Mouse (Mus musculus) thymus, adult 18-20 months (tissue): Measurements from ENCODE around the gene Acbd3.

ENCODE experiments used
- DNase-seq, 2 experiments: peaks; one replicate each; pipeline ENCODE4 v3.0.0; 2022; ENCODE audit warnings: mixed read lengths in 2 of 2

The Acbd3 gene

DNA sequence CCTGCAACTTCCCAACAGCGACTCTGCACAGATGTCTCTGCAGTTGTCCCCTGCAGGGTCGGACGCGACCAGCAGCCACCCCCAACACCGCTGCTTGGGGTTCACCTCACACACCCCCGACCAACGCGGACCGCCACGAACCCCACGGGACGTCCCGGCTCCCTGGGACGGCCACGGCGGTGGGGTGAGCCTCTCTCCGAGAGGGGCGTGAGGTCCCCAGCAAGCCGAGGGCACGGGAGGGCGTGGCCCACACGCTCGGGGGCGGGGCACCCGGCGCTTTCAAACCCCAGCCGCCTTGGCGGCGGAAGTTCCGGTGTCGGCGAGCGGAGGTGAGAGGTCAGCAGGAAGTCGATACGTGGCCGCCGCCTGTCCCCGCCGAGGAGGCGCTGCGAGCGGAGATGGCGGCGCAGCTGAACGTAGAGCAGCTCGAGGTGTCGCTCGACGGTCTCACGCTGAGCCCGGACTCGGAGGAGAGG is at the start of gene Acbd3:
Gene Acbd3, plus strand, starts transcription at position 340 of the 476 bp plus-strand sequence.
- peak; percentile 93 for DNase-seq

- no peak for DNase-seq
Observed at GRCm38 (mm10) chr1:180691284-180691683, 34.6 kb upstream of the Acbd3 start.

- no peak for DNase-seq
Observed at GRCm38 (mm10) chr1:180696626-180697352, 29.1 kb upstream of the Acbd3 start, which contains the start of gene Mixl1. TSS of gene Mixl1 (minus strand) at chr1:180697034.

DNA sequence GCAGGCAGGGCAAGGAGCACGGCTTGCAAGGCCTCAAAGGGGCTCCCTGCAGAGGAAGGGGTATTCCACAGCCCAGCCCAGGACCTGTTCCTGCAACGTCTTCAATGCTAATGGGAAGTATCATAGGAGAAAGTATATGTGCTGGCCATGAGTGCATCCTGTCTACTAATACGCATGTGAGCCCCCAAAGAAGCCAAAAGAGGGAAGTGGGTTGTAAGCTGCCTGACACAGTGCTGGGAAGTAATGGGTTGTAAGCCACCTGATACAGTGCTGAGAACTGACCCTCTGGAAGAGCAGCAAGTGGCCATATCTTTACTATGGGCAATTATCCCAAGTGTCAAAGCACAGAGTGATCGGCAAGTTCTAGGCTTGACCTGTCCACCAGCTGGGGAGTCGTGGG is 27.8 kb upstream of the Acbd3 start:
- no peak for DNase-seq

DNA sequence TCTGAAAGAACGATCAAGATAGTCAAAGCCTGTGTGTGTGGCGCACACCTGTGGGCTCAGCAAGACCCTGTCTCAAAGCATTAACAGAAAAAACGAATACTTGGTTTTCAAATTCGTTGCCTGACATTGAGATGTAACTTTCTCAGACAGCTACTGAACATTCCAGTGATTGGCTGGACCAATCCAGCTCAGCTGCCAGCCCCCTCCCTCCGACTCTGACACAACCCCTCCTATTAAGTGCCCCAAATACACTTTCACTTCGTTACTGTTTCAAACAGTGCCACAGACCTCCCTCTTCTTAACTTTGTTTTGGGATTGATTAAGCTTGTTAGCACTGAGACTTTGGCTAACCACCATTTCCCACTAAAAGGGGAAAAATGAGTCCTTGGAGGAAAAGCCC is 22.4 kb upstream of the Acbd3 start:
- DNase-seq: no peak

DNA sequence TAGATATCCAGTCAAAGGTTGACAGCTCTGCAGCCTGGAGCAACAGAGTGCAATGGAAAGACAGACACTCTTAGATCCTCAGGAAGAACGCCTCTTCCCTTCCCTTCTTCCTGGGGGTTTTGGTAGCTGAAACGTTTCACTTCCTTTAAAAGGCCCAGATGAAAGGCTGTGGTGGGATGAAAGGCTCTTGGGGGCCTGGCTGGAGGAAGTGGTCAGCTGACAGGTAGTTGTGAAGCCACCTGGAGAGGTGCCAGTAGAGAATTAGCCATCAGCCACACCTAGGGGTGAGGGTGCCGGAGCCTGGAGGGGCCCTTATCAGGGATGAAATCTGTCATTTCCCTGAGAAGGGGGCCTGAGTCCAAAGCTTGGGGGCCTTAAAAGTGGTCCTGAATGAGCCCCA is 18.5 kb upstream of the Acbd3 start:
- no peak for DNase-seq

GRCm38 (mm10) chr1:180707813-180708212 is 18.0 kb upstream of the Acbd3 start:
- no peak for DNase-seq

GRCm38 (mm10) chr1:180708935-180709776 is 16.7 kb upstream of the Acbd3 start:
- DNase-seq: no peak

- DNase-seq: no peak
Observed at GRCm38 (mm10) chr1:180718756-180719155, 7.1 kb upstream of the Acbd3 start.

DNA sequence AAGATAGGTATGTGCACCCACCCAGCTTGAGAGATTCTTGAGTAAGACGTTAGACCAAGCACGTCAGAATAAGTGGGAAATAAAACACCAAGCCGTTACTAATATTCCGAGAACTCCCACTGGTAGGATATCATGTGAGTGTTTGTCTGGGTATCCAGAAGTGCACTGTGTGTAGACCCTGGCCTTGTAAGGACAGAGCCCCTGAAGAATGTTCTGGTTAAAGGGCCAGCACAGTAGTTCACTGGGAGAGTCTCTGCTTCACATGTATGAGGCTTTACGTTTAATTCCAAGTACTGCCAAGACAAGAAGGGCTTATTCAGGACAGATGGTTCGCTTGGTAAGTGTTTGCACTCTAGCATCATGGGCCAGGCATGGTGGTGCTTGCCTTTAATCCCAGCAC is 6.4 kb upstream of the Acbd3 start:
- DNase-seq: no peak

DNA sequence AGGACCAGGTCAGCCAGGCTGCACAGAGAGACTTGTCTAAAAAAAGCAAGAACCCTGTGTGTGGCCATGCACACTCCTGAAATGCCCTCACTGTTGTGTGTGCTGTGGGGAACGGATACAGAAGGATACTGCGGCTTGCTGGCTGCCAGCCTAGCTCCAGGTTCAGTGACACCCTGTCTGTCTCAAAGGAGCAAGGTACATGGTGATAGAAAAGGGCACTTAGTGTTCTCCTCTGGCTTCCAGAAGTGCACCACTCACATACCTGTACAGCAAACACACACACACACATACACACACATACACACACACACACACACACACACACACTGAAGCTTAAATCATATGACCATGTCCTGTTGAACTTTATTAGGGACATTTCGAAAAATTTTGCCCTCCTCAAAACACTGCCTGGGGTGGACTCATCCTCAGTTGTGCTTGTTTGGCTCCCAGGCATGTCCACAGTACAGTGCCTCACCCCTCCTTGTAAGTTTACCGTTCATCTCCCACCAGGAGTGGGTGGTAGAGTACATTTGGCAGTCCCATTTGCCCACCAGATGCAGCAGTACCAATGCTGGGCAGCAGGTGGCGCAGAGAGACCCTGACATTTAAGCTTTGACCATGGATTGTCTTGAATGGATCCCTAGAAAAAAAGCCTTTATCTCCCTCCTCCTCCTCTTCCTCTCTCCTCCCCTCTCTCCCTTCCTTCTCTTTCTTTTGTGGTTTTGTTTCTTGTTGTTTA is 5.7 kb upstream of the Acbd3 start:
- peak; percentile 63 to 69 for DNase-seq

GRCm38 (mm10) chr1:180722608-180723007 is 3.2 kb upstream of the Acbd3 start:
- DNase-seq: no peak

GRCm38 (mm10) chr1:180723701-180724238 is 2.1 kb upstream of the Acbd3 start:
- DNase-seq: no peak

GRCm38 (mm10) chr1:180726183-180726582 is 340 bp downstream of the Acbd3 start:
- DNase-seq: peak in 1 of 2 experiments; percentile 34

DNA sequence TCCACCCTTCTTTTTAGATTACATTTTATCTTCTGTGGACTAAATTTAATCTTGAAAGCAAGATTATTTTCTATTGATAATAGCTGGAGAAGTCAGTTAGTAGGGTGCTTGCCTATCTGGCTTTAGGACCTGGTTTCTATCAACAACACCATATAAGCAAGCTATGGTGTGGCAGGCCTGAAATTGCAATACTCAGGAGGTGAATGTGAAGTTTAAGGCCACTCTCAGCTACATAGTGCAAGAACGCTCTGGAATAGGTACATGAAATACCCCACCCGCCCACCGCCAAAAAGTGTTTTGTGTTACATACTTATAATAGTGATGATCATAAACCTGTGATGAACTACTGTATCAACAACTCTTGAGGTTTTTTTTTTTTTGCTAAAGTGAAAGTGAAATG is 3.4 kb downstream of the Acbd3 start:
- no peak for DNase-seq

DNA sequence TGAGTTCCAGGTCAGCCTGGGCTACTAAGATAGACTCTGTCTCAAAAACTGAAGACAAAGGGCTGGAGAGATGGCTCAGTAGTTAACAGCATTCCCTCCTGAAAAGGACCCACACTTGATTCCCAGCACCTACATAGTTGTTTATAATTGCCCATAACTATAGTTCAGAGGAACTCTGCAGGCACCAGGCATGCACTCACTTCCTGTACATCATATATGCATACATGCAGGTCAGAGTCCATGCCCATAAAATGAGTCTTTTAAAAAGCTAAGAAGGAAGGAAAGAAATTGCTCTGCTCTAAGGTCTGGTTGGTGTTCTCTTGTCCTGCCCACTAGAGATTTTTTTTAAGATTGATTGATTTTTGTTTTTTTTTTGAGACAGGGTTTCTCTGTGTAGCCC is 22.0 kb downstream of the Acbd3 start:
- no peak for DNase-seq

DNA sequence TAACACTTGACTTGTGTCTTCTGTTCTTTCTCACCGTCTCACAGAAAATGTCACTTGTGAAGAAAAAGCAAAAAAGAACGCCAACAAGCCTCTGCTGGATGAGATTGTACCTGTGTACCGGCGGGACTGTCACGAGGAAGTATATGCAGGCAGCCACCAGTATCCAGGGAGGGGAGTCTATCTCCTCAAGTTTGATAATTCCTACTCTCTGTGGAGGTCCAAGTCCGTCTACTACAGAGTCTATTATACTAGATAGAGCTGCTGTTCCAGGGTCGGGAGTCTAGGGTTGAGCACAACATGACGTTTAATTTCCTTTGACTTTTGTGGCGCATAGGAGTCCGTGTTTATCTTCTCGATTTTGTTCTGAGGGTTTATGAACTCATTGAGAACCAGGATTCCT is 26.3 kb downstream of the Acbd3 start:
- no peak for DNase-seq

GRCm38 (mm10) chr1:180754376-180754775 is 28.5 kb downstream of the Acbd3 start:
- no peak for DNase-seq

DNA sequence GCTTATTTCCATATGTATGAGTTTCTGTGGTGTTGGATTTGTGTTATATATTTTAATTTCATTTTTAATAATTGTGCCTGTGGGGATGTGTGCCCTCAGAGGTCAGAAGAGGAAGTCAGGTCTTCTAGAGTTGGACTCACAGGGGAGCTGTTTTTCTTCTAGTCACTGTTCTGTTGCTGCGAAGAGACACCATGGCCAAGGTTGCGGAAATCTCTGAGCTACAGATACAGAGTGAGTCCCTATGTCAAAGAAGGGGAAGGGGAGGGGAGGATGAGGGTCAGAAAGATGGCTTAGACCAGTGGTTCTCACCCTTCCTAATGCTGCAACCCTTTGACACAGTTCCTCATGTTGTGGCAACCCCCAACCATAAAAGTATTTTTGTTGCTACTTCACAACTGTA is 30.9 kb downstream of the Acbd3 start:
- DNase-seq: no peak

- DNase-seq: no peak
Observed at GRCm38 (mm10) chr1:180757252-180757955, 31.6 kb downstream of the Acbd3 start.

DNA sequence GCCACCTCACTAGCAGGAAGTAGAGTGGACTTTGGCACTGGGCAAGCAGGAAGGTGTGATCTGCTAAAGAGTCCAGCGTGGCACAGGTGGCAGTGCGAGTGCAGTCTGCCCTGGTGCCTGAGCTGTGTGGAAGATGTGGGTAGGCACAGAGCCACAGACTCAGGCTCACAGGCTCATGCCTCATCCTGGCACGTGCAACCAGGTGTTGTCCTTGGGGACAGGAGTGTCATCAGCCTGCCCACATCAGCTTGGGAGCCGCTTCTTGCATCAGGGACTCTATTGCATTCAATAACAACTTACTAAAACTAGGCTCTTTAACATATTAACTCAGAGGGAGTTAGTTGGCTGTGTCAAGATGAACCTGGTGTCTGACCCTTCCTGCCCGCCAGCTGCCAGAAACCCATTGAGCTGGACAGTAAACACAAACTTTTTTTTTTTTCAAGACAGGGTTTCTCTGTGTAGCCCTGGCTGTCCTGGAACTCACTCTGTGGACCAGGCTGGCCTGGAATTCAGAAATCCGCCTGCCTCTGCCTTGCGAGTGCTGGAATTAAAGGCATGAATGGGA is 32.2 kb downstream of the Acbd3 start:
- DNase-seq: no peak

DNA sequence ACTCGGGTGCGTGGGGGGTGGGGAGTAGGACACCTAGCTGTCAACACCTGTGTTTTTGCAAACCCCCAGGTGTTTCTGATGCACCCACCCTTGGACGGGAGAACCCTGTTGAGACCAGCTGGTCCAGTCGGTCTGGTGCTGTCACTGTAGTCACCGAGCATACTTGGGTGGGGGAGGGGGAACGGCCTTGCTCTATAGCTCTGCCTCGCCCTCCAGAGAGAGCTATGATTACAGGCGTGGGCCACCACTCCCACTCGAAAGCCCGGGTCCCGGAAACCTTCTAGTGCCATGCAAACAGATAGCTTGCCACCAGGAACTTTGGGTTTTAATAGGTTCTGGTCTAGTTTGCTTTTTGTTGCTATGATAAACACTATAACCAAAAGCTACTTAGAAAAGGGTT is 36.3 kb downstream of the Acbd3 start:
- no peak for DNase-seq
